Mouse (Mus musculus): ENCODE data around the gene Zswim7. TPM values are rescaled to one million over a fixed set of nuclear protein-coding genes. Genes with fewer than 3 reads are reported as not detected.

Zswim7 gene
- 12.7 TPM in 2 replicates for polyA plus RNA-seq (2015; fragmentation: Nextera tagmentation; extraction: Ambion mirVana)

GRCm38 (mm10) chr11:62280675-62281600 lies at the start of gene Zswim7, which contains the start of gene Ttc19:
TSS of gene Zswim7 (minus strand) at chr11:62281375.
TSS of gene Ttc19 (plus strand) at chr11:62281473.
- peaks cover 4% of the 10 kb centered on the region; the same call in 1 of the 2 replicates for H3K36me3 ChIP-seq (ENCODE audit: control insufficient read depth, insufficient read depth, low read length)
- H3K27ac ChIP-seq (ENCODE audit: low read length), result peak within 1 kb of the TSS; percentile 91
- under 1% methylated on average over 68 of the region's 68 CpGs for WGBS
- ATAC-seq, result peak; percentile 96
- H3K9ac ChIP-seq (ENCODE audit: low read depth, low read length), result peak within 1 kb of the TSS; percentile 85
- no peaks in the 10 kb centered on the region for H3K27me3 ChIP-seq (ENCODE audit: control insufficient read depth, insufficient read depth, low read depth, low read length)
- peak within 1 kb of the TSS; percentile 81 for H3K4me3 ChIP-seq (ENCODE audit: low read depth, low read length)
- H3K4me1 ChIP-seq (ENCODE audit: control insufficient read depth, insufficient read depth, low read length), result peaks cover 11% of the 10 kb centered on the region
- peak within 1 kb of the TSS; percentile 64 for H3K4me2 ChIP-seq (ENCODE audit: low read length)
- no peaks in the 10 kb centered on the region for H3K9me3 ChIP-seq (replicated peaks; ENCODE audit: control insufficient read depth, low read length, poor library complexity, severe bottlenecking)

- Histone ChIP-seq H3K4me2 (ENCODE audit: low read length) (no peak overlapping the region), H3K4me1 (ENCODE audit: control insufficient read depth, insufficient read depth, low read length) (no peaks in the 10 kb centered on the region), H3K36me3 (ENCODE audit: control insufficient read depth, insufficient read depth, low read length) (peaks cover 21% of the 10 kb centered on the region), H3K27me3 (ENCODE audit: control insufficient read depth, insufficient read depth, low read depth, low read length) (no peaks in the 10 kb centered on the region), H3K9me3 (replicated peaks; ENCODE audit: control insufficient read depth, low read length, poor library complexity, severe bottlenecking) (no peaks in the 10 kb centered on the region), H3K27ac (ENCODE audit: low read length) (no peak overlapping the region), H3K4me3 (ENCODE audit: low read depth, low read length) (no peak overlapping the region), H3K9ac (ENCODE audit: low read depth, low read length) (no peak overlapping the region)
- no peak for ATAC-seq
- 95% methylated on average over 3 of the region's 3 CpGs for WGBS
These were observed 42.5 kb upstream of the Zswim7 start for GRCm38 (mm10) chr11:62323659-62324058.

DNA sequence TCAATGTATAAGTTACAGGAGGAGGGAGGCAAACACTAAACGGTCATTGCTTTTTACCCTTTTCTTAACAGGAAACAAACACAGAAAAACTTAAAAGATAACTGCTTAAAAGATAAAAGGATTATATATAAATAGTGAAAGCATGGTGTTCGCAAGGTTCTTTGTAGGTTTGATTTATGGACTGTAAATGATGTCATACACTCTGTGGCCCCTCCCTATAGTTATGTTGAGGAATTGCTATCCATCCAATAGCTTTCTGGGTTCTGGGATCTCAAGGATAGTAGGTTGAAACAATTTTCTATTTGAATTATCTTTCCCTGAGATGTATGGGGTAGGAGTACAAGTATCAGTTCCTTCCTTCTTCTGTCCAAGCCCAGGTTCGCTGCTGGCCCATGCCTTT lies 38.9 kb upstream of the Zswim7 start:
- Histone ChIP-seq H3K9ac (ENCODE audit: low read depth, low read length) (no peak overlapping the region), H3K4me3 (ENCODE audit: low read depth, low read length) (no peak overlapping the region), H3K36me3 (ENCODE audit: control insufficient read depth, insufficient read depth, low read length) (peaks cover 36% of the 10 kb centered on the region), H3K9me3 (replicated peaks; ENCODE audit: control insufficient read depth, low read length, poor library complexity, severe bottlenecking) (no peaks in the 10 kb centered on the region), H3K27me3 (ENCODE audit: control insufficient read depth, insufficient read depth, low read depth, low read length) (no peaks in the 10 kb centered on the region), H3K27ac (ENCODE audit: low read length) (no peak overlapping the region), H3K4me2 (ENCODE audit: low read length) (no peak overlapping the region), H3K4me1 (ENCODE audit: control insufficient read depth, insufficient read depth, low read length) (no peaks in the 10 kb centered on the region)
- 98% methylated on average over 3 of the region's 3 CpGs for WGBS
- ATAC-seq, result no peak

DNA sequence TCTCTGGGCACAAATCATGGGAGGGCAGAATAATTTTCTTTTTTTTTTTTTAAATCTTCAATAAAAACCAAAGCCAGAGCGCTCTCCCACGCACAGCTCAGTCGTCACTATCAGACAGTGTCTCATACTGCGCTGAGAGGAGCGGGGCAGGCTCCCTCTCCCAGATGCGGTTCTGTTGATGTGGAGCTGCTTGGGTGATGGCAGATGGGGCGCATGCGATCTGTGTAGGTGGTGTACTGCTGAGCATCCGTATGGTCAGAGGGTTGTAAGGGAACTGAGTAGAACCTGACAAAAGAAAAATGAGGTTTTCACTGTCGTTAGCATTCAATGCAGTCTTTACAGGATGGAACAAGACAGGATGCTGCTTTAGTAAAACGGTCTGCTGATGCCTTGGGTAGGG lies 36.6 kb upstream of the Zswim7 start:
- H3K9ac ChIP-seq (ENCODE audit: low read depth, low read length), result no peak overlapping the region
- peaks cover 48% of the 10 kb centered on the region for H3K36me3 ChIP-seq (ENCODE audit: control insufficient read depth, insufficient read depth, low read length)
- no peak for ATAC-seq
- H3K27ac ChIP-seq (ENCODE audit: low read length), result no peak overlapping the region
- H3K4me1 ChIP-seq (ENCODE audit: control insufficient read depth, insufficient read depth, low read length), result no peaks in the 10 kb centered on the region
- H3K27me3 ChIP-seq (ENCODE audit: control insufficient read depth, insufficient read depth, low read depth, low read length), result no peaks in the 10 kb centered on the region
- no peaks in the 10 kb centered on the region for H3K9me3 ChIP-seq (replicated peaks; ENCODE audit: control insufficient read depth, low read length, poor library complexity, severe bottlenecking)
- H3K4me3 ChIP-seq (ENCODE audit: low read depth, low read length), result no peak overlapping the region
- 85% methylated on average over 11 of the region's 11 CpGs for WGBS
- no peak overlapping the region for H3K4me2 ChIP-seq (ENCODE audit: low read length)

DNA sequence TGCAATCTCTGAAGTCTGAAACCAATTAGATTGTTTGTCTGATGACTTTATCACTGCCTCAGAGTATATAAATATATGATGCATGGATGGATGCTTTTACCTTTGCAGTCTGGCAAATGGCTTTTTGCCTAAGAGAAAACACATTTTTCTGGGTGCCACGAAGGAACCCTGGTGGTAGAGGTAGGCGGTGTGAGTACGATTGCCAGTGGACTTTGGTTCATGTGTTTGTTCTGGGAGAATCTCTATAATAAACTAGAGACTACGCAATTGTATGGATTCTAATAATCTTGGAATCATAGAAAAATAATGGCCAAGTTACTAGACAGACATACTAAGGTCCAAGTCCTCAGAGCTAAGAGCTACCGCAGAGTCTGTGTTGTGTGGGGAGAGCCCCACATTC lies 33.8 kb upstream of the Zswim7 start:
- Histone ChIP-seq H3K9ac (ENCODE audit: low read depth, low read length) (no peak overlapping the region), H3K36me3 (ENCODE audit: control insufficient read depth, insufficient read depth, low read length) (peaks cover 38% of the 10 kb centered on the region), H3K9me3 (replicated peaks; ENCODE audit: control insufficient read depth, low read length, poor library complexity, severe bottlenecking) (no peaks in the 10 kb centered on the region), H3K27me3 (ENCODE audit: control insufficient read depth, insufficient read depth, low read depth, low read length) (no peaks in the 10 kb centered on the region), H3K4me2 (ENCODE audit: low read length) (no peak overlapping the region), H3K4me1 (ENCODE audit: control insufficient read depth, insufficient read depth, low read length) (no peaks in the 10 kb centered on the region), H3K27ac (ENCODE audit: low read length) (no peak overlapping the region), H3K4me3 (ENCODE audit: low read depth, low read length) (no peak overlapping the region)
- no peak for ATAC-seq
- WGBS, result 97% methylated on average over 5 of the region's 5 CpGs

DNA sequence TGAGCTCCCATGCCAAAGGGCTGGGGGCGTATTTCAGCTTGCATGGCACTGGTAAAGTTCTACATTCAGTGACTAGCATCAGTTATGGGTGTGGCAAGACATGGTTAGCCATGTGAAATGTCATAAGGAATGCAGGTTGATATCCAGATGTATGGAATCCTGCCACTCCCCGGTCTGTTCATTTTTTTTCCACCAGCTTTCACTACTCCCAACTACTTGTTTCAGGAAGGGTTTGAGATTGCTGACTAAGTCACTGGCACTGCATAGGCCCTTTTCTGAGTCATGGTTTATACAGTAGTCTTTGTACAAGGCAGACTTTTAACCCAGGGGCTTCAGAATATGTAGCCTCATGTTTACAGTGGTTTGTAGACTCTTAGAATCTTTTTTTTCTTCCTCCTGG lies 28.1 kb upstream of the Zswim7 start:
- ATAC-seq, result no peak
- no peaks in the 10 kb centered on the region for H3K4me1 ChIP-seq (ENCODE audit: control insufficient read depth, insufficient read depth, low read length)
- H3K9me3 ChIP-seq (replicated peaks; ENCODE audit: control insufficient read depth, low read length, poor library complexity, severe bottlenecking), result no peaks in the 10 kb centered on the region
- H3K4me2 ChIP-seq (ENCODE audit: low read length), result no peak overlapping the region
- 90% methylated on average over 2 of the region's 2 CpGs for WGBS
- H3K9ac ChIP-seq (ENCODE audit: low read depth, low read length), result no peak overlapping the region
- H3K27ac ChIP-seq (ENCODE audit: low read length), result no peak overlapping the region
- no peak overlapping the region for H3K4me3 ChIP-seq (ENCODE audit: low read depth, low read length)
- peaks cover 32% of the 10 kb centered on the region for H3K36me3 ChIP-seq (ENCODE audit: control insufficient read depth, insufficient read depth, low read length)
- H3K27me3 ChIP-seq (ENCODE audit: control insufficient read depth, insufficient read depth, low read depth, low read length), result no peaks in the 10 kb centered on the region

GRCm38 (mm10) chr11:62305866-62306265 lies 24.7 kb upstream of the Zswim7 start:
- H3K9me3 ChIP-seq (replicated peaks; ENCODE audit: control insufficient read depth, low read length, poor library complexity, severe bottlenecking), result no peaks in the 10 kb centered on the region
- no peak overlapping the region for H3K4me3 ChIP-seq (ENCODE audit: low read depth, low read length)
- no peaks in the 10 kb centered on the region for H3K4me1 ChIP-seq (ENCODE audit: control insufficient read depth, insufficient read depth, low read length)
- no peak overlapping the region for H3K27ac ChIP-seq (ENCODE audit: low read length)
- H3K9ac ChIP-seq (ENCODE audit: low read depth, low read length), result no peak overlapping the region
- no peak for ATAC-seq
- no peak overlapping the region for H3K4me2 ChIP-seq (ENCODE audit: low read length)
- 96% methylated on average over 2 of the region's 2 CpGs for WGBS
- no peaks in the 10 kb centered on the region for H3K27me3 ChIP-seq (ENCODE audit: control insufficient read depth, insufficient read depth, low read depth, low read length)
- peaks cover 19% of the 10 kb centered on the region for H3K36me3 ChIP-seq (ENCODE audit: control insufficient read depth, insufficient read depth, low read length)

DNA sequence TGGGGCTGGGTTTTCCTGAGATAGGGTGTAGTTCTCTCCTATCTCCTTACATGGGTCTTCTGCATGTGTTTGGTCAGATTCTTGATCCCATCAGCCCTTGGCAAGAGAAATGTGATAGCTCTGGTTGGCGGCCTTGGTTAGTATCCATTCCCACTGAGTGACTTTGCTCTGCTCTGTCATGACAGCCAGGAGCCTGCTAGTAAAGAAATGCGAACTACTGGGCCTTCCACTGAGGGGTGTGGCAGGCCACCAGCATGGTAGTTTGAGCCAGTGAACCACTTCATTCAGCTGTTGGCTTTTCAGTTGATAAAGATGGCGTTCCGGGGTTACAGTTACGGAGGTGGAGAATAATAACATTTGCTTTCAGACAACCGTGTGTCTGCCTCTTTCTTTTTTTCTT lies 17.7 kb upstream of the Zswim7 start:
- Histone ChIP-seq H3K27me3 (ENCODE audit: control insufficient read depth, insufficient read depth, low read depth, low read length) (no peaks in the 10 kb centered on the region), H3K36me3 (ENCODE audit: control insufficient read depth, insufficient read depth, low read length) (peaks cover 12% of the 10 kb centered on the region; the same call in 1 of the 2 replicates), H3K27ac (ENCODE audit: low read length) (no peak overlapping the region), H3K9me3 (replicated peaks; ENCODE audit: control insufficient read depth, low read length, poor library complexity, severe bottlenecking) (no peaks in the 10 kb centered on the region), H3K4me1 (ENCODE audit: control insufficient read depth, insufficient read depth, low read length) (no peaks in the 10 kb centered on the region; the same call in 1 of the 2 replicates), H3K4me2 (ENCODE audit: low read length) (no peak overlapping the region), H3K4me3 (ENCODE audit: low read depth, low read length) (no peak overlapping the region), H3K9ac (ENCODE audit: low read depth, low read length) (no peak overlapping the region)
- 89% methylated on average over 6 of the region's 6 CpGs for WGBS
- no peak for ATAC-seq

DNA sequence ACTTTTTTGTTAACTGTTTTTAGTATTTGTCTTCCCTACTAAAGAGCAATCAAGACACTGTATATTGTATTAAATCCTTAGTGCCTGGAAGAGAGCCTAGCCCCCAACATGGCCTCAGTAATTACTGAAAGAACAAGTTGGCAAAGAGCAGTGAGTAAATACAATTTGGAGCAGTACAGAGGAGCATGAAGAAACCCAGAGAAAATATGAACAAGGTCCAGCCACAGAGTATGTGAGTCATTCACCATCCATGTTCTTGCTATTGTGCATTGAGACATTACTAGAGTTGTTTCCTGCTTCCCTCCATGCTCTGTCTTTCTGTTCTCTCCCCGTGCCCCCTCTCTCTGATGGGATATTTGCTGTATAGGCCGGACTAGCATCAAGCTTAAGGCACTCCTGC lies 12.9 kb upstream of the Zswim7 start:
- H3K27me3 ChIP-seq (ENCODE audit: control insufficient read depth, insufficient read depth, low read depth, low read length), result no peaks in the 10 kb centered on the region
- no peak overlapping the region for H3K4me3 ChIP-seq (ENCODE audit: low read depth, low read length)
- peaks cover 19% of the 10 kb centered on the region for H3K36me3 ChIP-seq (ENCODE audit: control insufficient read depth, insufficient read depth, low read length)
- ATAC-seq, result no peak
- no peak overlapping the region for H3K27ac ChIP-seq (ENCODE audit: low read length)
- no peak overlapping the region for H3K9ac ChIP-seq (ENCODE audit: low read depth, low read length)
- no peaks in the 10 kb centered on the region; the same call in 1 of the 2 replicates for H3K4me1 ChIP-seq (ENCODE audit: control insufficient read depth, insufficient read depth, low read length)
- WGBS, result 86% methylated on average over 2 of the region's 2 CpGs
- H3K4me2 ChIP-seq (ENCODE audit: low read length), result no peak overlapping the region
- H3K9me3 ChIP-seq (replicated peaks; ENCODE audit: control insufficient read depth, low read length, poor library complexity, severe bottlenecking), result no peaks in the 10 kb centered on the region
